Mouse (Mus musculus) MEL (cell line): ENCODE results near the gene Kif1bp.

ENCODE experiments used
- CTCF ChIP-seq, 3 experiments: IDR thresholded peaks in 2 of 3; conservative IDR thresholded peaks in 1 of 3; 2 replicates each; pipeline ENCODE4 v1.5.1; 2011 to 2012; ENCODE audit warnings: low read length in 3 of 3, low read depth in 2 of 3, mild to moderate bottlenecking in 2 of 3, improper control_type of control experiment in 1 of 3, inconsistent platforms in 1 of 3, mixed read lengths in 1 of 3, moderate library complexity in 1 of 3; ENCODE audit not compliant: control insufficient read depth in 1 of 3, insufficient read depth in 1 of 3, poor library complexity in 1 of 3, severe bottlenecking in 1 of 3
- POLR2A ChIP-seq, 2 experiments: IDR thresholded peaks; 2 replicates each; pipeline ENCODE4 v1.6.1; 2011 to 2012; ENCODE audit warnings: low read length in 2 of 2, mild to moderate bottlenecking in 2 of 2, control low read depth in 1 of 2, improper control_type of control experiment in 1 of 2, low read depth in 1 of 2, moderate library complexity in 1 of 2; ENCODE audit not compliant: control insufficient read depth in 1 of 2, insufficient read depth in 1 of 2, poor library complexity in 1 of 2
- TAL1 ChIP-seq: IDR thresholded peaks from 2 replicates; pipeline ENCODE4 v1.6.1; 2012; ENCODE audit warnings: mild to moderate bottlenecking, inconsistent platforms, low read length, moderate library complexity, mixed read lengths
- USF1 ChIP-seq: IDR thresholded peaks from 2 replicates; pipeline ENCODE4 v1.6.1; 2014; ENCODE audit warnings: low read depth, mild to moderate bottlenecking, inconsistent platforms, low read length, improper control_type of control experiment, moderate library complexity
- ZMIZ1 ChIP-seq: IDR thresholded peaks from 2 replicates; pipeline ENCODE4 v1.6.1; 2012; ENCODE audit warnings: low read depth, mild to moderate bottlenecking, inconsistent platforms, low read length, improper control_type of control experiment, moderate library complexity
- ZNF384 ChIP-seq: IDR thresholded peaks from 2 replicates; pipeline ENCODE4 v1.6.1; 2012; ENCODE audit warnings: low read depth, mild to moderate bottlenecking, inconsistent platforms, low read length, improper control_type of control experiment

DNA sequence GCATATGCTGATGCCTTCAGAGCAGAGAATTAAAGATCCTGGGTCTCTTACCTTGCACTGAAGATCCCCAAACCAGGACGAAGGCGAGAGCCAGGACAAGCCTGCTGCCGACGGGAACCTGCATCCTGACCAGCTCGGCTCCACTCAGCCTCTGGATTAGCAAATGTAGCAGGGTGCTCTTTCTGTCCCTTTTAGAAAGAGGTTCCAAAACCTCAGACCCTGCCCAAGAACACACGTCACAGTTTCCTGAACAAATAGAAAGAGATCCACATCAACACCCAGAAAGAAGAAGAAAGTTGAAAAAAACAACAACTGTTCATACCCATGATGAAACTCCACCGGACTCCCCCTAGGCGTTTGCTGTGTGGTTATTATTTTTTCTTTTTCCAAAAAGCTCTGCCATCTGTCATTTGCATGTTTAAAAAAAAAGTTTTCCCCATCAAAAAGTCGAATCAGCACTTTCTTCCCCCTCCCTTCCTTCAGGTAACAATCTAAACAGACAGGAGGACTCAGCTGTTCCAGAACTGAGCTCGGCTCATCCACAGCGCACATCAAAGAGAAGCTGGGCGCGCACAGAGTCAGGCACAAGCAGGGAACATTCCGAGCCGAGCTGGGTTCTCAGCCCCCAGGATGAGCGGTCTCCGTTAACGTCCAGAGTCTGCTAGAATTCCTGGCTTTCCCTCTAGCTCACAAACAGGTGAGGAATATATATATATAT lies 70.5 kb downstream of the Kif1bp start:
- TF ChIP-seq CTCF (IDR thresholded peaks at IDR 0.05 in 2 of 3, conservative IDR thresholded peaks at IDR 0.05 in 1 of 3; ENCODE audit: control insufficient read depth in 1 of 3, insufficient read depth in 1 of 3, low read depth in 2 of 3, low read length in 3 of 3, poor library complexity in 1 of 3, severe bottlenecking in 1 of 3) (no peak), ZNF384 (peak; percentile 93), TAL1 (no peak), POLR2A (IDR thresholded peaks at IDR 0.05; ENCODE audit: control insufficient read depth in 1 of 2, insufficient read depth in 1 of 2, low read depth in 1 of 2, low read length in 2 of 2, poor library complexity in 1 of 2) (peak; percentile 68 to 94; a peak in 3 of 4 replicates), USF1 (no peak), ZMIZ1 (peak; percentile 96)
